Mouse (Mus musculus): ENCODE results near the gene Cxcl2.

Cxcl2 gene

DNA sequence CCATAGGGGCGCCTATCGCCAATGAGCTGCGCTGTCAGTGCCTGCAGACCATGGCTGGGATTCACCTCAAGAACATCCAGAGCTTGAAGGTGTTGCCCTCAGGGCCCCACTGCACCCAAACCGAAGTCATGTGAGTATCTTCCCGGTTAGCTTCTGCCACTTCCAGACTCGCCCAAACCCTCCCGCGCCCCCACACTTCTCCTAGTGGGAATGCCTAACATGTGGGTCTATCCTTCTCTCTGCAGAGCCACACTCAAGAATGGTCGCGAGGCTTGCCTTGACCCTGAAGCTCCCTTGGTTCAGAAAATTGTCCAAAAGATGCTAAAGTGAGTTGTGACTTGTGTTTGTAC is 12.2 kb upstream of the Cxcl2 start:
- DNase-seq (ENCODE audit: inconsistent age in 2 of 2, low spot score in 1 of 2): no peak

GRCm38 (mm10) chr5:90894231-90894630 is 9.4 kb upstream of the Cxcl2 start:
- DNase-seq (ENCODE audit: inconsistent age in 2 of 2, low spot score in 1 of 2): peak in 1 of 2 experiments; percentile 13

DNA sequence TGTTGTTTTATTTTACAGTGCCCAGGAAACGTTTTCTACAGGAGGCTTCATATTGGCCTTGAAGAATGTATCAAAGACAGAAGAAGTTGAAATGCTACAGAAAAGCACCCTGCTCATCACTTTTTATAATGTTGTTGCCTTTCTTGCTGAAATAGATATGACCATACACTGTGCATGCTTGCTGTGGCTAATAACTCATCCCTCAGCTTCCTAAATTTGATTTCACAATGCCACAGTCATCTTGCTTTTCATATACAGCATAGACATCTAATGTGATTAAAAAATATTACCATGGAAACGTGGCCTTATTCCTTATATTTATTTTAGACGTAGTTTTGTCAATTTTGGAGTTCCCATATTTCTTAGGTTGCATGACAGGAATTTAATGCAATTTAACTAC is 6.2 kb upstream of the Cxcl2 start:
- DNase-seq (ENCODE audit: inconsistent age in 2 of 2, low spot score in 1 of 2): no peak

DNA sequence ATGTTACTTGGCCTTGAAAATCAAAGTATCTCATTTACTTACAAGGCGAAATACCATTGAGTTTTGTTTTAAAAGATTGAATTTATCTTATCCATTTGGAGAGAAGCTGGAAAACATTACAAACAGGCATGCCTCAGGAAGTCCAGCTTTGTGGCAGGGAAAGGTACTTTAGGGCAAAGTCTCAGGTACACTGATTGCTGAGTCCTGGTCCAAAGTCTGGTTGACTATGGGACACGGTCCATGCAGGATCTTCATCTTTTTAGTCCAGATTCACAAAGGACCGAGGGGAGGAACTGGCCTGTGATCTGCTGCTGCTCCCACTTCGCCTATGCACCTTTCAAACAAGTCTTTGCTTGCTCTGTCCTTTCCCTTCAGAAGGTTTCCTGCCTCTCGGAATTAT is 4.4 kb upstream of the Cxcl2 start:
- no peak for DNase-seq (ENCODE audit: inconsistent age in 2 of 2, low spot score in 1 of 2)

GRCm38 (mm10) chr5:90900147-90900546 is 3.5 kb upstream of the Cxcl2 start:
- DNase-seq (ENCODE audit: inconsistent age in 2 of 2, low spot score in 1 of 2): peak; percentile 59 to 84

- DNase-seq (ENCODE audit: inconsistent age in 2 of 2, low spot score in 1 of 2): no peak
Measured at GRCm38 (mm10) chr5:90900688-90901087, 3.0 kb upstream of the Cxcl2 start.

DNA sequence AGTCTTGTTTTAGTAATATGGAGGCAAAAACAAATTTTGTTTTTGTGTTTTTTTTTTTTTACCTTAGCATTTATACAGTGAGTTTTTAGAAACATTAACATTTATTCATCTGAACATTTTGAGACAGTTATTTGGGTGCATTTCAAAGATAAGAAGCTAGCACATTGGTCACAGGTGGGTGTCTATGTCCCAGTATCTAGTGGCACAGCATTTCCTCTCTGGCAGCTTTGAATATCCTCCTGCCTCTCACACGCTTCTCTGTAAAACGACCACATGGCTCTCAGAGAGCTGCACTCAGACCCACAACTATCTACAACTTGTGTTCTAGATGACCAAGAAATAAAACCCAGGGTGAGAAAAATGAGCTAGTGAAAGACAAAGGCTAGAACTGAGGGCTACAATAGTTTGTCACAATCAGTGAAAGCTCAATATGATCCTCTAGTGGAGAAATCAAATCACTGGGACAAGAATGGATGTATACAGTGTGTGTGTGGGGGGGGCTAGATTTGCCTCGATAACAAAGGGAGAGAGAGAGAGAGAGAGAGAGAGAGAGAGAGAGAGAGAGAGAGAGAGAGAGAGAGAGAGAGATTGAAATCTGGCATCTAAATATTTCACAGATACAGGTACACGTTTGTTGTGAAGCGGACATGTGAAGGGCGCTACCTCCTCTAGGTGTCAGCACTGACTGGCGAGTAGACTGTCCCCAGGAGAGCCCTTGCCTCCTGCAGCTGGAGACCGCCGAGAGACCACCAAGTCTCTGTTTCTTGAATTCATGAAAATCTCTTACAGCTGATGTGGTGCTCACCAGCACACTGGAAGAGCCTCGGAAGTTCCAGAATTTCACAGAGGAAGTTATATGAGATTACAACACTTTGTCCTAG is 1.1 kb upstream of the Cxcl2 start:
- no peak for DNase-seq (ENCODE audit: inconsistent age in 2 of 2, low spot score in 1 of 2)

GRCm38 (mm10) chr5:90908983-90909382 is 5.3 kb downstream of the Cxcl2 start:
- peak; percentile 52 to 88 for DNase-seq (ENCODE audit: inconsistent age in 2 of 2, low spot score in 1 of 2)

GRCm38 (mm10) chr5:90919495-90919894 is 15.8 kb downstream of the Cxcl2 start:
- DNase-seq (ENCODE audit: inconsistent age in 2 of 2, low spot score in 1 of 2): no peak

DNA sequence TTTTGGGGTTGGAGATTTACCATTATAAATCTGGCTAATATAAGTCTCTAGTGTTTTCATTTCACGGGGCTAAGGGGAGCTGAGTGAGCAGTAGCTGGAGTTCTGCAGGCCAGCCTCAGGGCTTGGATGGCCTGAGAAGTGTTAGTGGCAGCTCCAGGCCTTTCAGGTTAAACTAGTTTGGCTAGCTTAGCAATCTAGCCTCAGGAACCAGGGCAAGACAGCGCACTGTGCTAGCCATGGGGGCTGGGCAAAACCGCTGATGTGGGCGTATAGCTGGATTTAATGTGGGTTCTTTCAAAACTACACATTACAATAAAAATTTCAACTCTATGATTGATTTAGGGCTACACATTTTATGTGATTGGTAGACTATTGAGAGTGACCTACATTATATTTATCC is 19.3 kb downstream of the Cxcl2 start:
- no peak for DNase-seq (ENCODE audit: inconsistent age in 2 of 2, low spot score in 1 of 2)

DNA sequence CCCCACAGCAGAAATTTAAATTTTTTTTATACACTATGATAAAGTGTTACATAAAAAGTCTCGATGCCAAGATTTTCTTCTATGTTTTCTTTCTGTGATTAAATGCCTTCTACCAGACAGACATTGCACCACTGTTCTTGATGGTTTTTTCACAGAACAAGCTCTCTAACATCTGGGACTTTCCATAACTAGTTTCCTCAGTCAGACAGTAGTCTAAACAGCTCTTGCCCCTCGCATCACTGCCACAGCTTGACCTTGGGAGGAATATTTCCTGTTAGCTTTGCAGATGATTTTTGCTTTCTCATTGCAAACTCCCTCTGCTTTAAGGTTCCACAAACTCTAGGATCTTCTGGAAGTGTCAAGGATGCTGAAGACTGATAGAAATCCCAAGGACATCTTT is 26.9 kb downstream of the Cxcl2 start:
- DNase-seq (ENCODE audit: inconsistent age in 2 of 2, low spot score in 1 of 2): no peak

GRCm38 (mm10) chr5:90930971-90931851 is 27.5 kb downstream of the Cxcl2 start, which contains the start of gene Mthfd2l:
TSS of gene Mthfd2l (plus strand) at chr5:90931117.
- DNase-seq (ENCODE audit: inconsistent age in 2 of 2, low spot score in 1 of 2): peak; percentile 90 to 96

- no peak for DNase-seq (ENCODE audit: inconsistent age in 2 of 2, low spot score in 1 of 2)
Measured at GRCm38 (mm10) chr5:90931911-90932310, 28.2 kb downstream of the Cxcl2 start.

GRCm38 (mm10) chr5:90936706-90937105 is 33.0 kb downstream of the Cxcl2 start:
- peak in 1 of 2 experiments; percentile 20 for DNase-seq (ENCODE audit: inconsistent age in 2 of 2, low spot score in 1 of 2)

DNA sequence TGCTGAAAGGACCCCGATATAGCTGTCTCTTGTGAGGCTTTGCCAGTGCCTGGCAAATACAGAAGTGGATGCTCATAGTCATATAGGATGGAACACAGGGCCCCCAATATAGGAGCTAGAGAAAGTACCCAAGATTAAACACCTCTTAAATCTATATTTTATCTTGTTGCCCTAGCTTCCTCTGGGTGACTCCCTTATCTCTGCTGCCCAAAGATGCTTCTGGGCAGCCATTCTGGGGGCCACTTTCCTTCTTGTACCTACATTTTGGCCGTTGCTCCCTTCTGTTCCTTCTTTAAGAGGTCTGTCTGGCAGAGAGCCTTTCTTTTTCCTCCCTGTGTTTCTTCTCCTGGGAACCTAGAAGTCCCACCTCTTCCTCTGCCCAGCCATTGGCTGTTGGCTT is 41.8 kb downstream of the Cxcl2 start:
- no peak for DNase-seq (ENCODE audit: inconsistent age in 2 of 2, low spot score in 1 of 2)

DNA sequence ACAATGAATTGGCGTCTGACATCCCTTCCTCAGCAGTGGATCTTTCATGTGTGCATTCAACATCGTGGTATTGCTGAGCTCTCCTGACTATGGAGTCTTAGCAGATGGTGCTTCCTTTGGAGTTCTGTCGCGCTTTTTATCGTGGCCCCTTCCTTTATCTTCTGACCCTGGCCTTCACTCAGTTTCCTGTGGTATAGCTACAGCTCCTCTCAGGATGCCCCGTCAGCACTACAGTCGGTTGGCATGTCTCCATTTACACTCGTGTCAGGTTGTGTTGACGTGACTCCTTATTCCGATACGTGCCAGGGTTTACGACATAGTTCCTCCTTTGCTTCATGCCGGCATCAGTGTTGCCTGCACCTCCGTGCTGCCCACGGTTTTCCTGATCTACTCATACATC is 45.8 kb downstream of the Cxcl2 start:
- DNase-seq (ENCODE audit: inconsistent age in 2 of 2, low spot score in 1 of 2): no peak

GRCm38 (mm10) chr5:90951475-90951874 is 47.8 kb downstream of the Cxcl2 start:
- peak; percentile 21 to 83 for DNase-seq (ENCODE audit: inconsistent age in 2 of 2, low spot score in 1 of 2)

- no peak for DNase-seq (ENCODE audit: inconsistent age in 2 of 2, low spot score in 1 of 2)
Measured at GRCm38 (mm10) chr5:90952731-90953481, 49.2 kb downstream of the Cxcl2 start.

Measured in adrenal gland, adult (tissue).